Mouse (Mus musculus): ENCODE data around the gene Hist3h2ba. TPM values are rescaled to one million over a fixed set of nuclear protein-coding genes. Genes with fewer than 3 reads are reported as not detected.

Gene Hist3h2ba
- total and polyA plus RNA-seq, 2 experiments from 2014 or later, result 7.0 to 26.3 TPM

- ATAC-seq (ENCODE audit: insufficient read depth, low read depth) (no peak), DNase-seq (ENCODE audit: low spot score) (no peak)
- Histone ChIP-seq H3K9me3 (replicated peaks; ENCODE audit: control insufficient read depth, low read length) (no peaks in the 10 kb centered on the region), H3K4me2 (ENCODE audit: low read depth, low read length) (peak overlapping the region; percentile 98), H3K27ac (ENCODE audit: low read depth) (peak overlapping the region; percentile 46), H3K27me3 (ENCODE audit: control insufficient read depth, insufficient read depth, low read length) (no peaks in the 10 kb centered on the region), H3K4me1 (ENCODE audit: control insufficient read depth, insufficient read depth) (peaks cover 8% of the 10 kb centered on the region; the same call in 1 of the 2 replicates), H3K4me3 (ENCODE audit: low read depth, low read length) (peak overlapping the region; percentile 88), H3K9ac (replicated peaks; ENCODE audit: low read depth, low read length) (peak overlapping the region; percentile 89; the same call in 1 of the 2 replicates), H3K36me3 (replicated peaks; ENCODE audit: control insufficient read depth, insufficient read depth, low read length) (peaks cover 27% of the 10 kb centered on the region)
- WGBS, result 18% methylated on average over 6 of the region's 6 CpGs
- TF ChIP-seq EP300 (IDR thresholded peaks at IDR 0.05; ENCODE audit: low read depth), result no peak
- no peak for TF ChIP-seq CTCF (IDR thresholded peaks at IDR 0.05; ENCODE audit: low read depth)
Observed at GRCm38 (mm10) chr11:58939088-58939439, 9.7 kb upstream of the Hist3h2ba start.

- DNase-seq (ENCODE audit: low spot score) (no peak), ATAC-seq (ENCODE audit: insufficient read depth, low read depth) (no peak)
- Histone ChIP-seq H3K4me3 (ENCODE audit: low read depth, low read length) (no peak overlapping the region), H3K36me3 (replicated peaks; ENCODE audit: control insufficient read depth, insufficient read depth, low read length) (no peaks in the 10 kb centered on the region), H3K9me3 (replicated peaks; ENCODE audit: control insufficient read depth, low read length) (no peaks in the 10 kb centered on the region), H3K27me3 (ENCODE audit: control insufficient read depth, insufficient read depth, low read length) (peaks cover 5% of the 10 kb centered on the region), H3K4me2 (ENCODE audit: low read depth, low read length) (no peak overlapping the region), H3K9ac (replicated peaks; ENCODE audit: low read depth, low read length) (no peak overlapping the region), H3K4me1 (ENCODE audit: control insufficient read depth, insufficient read depth) (peaks cover under 1% of the 10 kb centered on the region; the same call in 1 of the 2 replicates), H3K27ac (ENCODE audit: low read depth) (no peak overlapping the region)
- TF ChIP-seq EP300 (IDR thresholded peaks at IDR 0.05; ENCODE audit: low read depth) (no peak), CTCF (IDR thresholded peaks at IDR 0.05; ENCODE audit: low read depth) (no peak)
- 71% methylated on average over 5 of the region's 5 CpGs for WGBS
Observed at GRCm38 (mm10) chr11:58944136-58944535, 4.6 kb upstream of the Hist3h2ba start.

- ATAC-seq (ENCODE audit: insufficient read depth, low read depth) (no peak), DNase-seq (ENCODE audit: low spot score) (no peak)
- no peaks in the 10 kb centered on the region for H3K36me3 ChIP-seq (replicated peaks; ENCODE audit: control insufficient read depth, insufficient read depth, low read length)
- TF ChIP-seq EP300 (IDR thresholded peaks at IDR 0.05; ENCODE audit: low read depth), result no peak
- no peak for TF ChIP-seq CTCF (IDR thresholded peaks at IDR 0.05; ENCODE audit: low read depth)
- H3K4me2 ChIP-seq (ENCODE audit: low read depth, low read length), result no peak overlapping the region
- WGBS, result 67% methylated on average over 3 of the region's 3 CpGs
- H3K27ac ChIP-seq (ENCODE audit: low read depth), result no peak overlapping the region
- H3K9me3 ChIP-seq (replicated peaks; ENCODE audit: control insufficient read depth, low read length), result no peaks in the 10 kb centered on the region
- no peak overlapping the region for H3K4me3 ChIP-seq (ENCODE audit: low read depth, low read length)
- no peak overlapping the region for H3K9ac ChIP-seq (replicated peaks; ENCODE audit: low read depth, low read length)
- peaks cover 29% of the 10 kb centered on the region for H3K27me3 ChIP-seq (ENCODE audit: control insufficient read depth, insufficient read depth, low read length)
- H3K4me1 ChIP-seq (ENCODE audit: control insufficient read depth, insufficient read depth), result no peaks in the 10 kb centered on the region
Observed at GRCm38 (mm10) chr11:58947306-58947705, 1.4 kb upstream of the Hist3h2ba start.

- no peak for DNase-seq (ENCODE audit: low spot score)
- no peak overlapping the region for H3K9ac ChIP-seq (replicated peaks; ENCODE audit: low read depth, low read length)
- H3K4me1 ChIP-seq (ENCODE audit: control insufficient read depth, insufficient read depth), result 0 out of 2 replicates have a peak, but pooled peaks cover 1% of the 10 kb centered on the region
- H3K27ac ChIP-seq (ENCODE audit: low read depth), result no peak overlapping the region; the same call in 1 of the 2 replicates
- WGBS, result 13% methylated on average over 23 of the region's 23 CpGs
- ATAC-seq (ENCODE audit: insufficient read depth, low read depth), result no peak; the same call in 1 of the 2 replicates
- H3K9me3 ChIP-seq (replicated peaks; ENCODE audit: control insufficient read depth, low read length), result no peaks in the 10 kb centered on the region
- H3K4me2 ChIP-seq (ENCODE audit: low read depth, low read length), result peak overlapping the region; percentile 53
- H3K27me3 ChIP-seq (ENCODE audit: control insufficient read depth, insufficient read depth, low read length), result peaks cover 29% of the 10 kb centered on the region
- peak overlapping the region; percentile 29 for H3K4me3 ChIP-seq (ENCODE audit: low read depth, low read length)
- H3K36me3 ChIP-seq (replicated peaks; ENCODE audit: control insufficient read depth, insufficient read depth, low read length), result no peaks in the 10 kb centered on the region
- no peak for TF ChIP-seq CTCF (IDR thresholded peaks at IDR 0.05; ENCODE audit: low read depth)
Observed at GRCm38 (mm10) chr11:58947798-58948528, 757 bp upstream of the Hist3h2ba start.

- Histone ChIP-seq H3K36me3 (replicated peaks; ENCODE audit: control insufficient read depth, insufficient read depth, low read length) (no peaks in the 10 kb centered on the region), H3K9me3 (replicated peaks; ENCODE audit: control insufficient read depth, low read length) (no peaks in the 10 kb centered on the region), H3K4me2 (ENCODE audit: low read depth, low read length) (peak overlapping the region; percentile 53), H3K9ac (replicated peaks; ENCODE audit: low read depth, low read length) (no peak overlapping the region), H3K4me3 (ENCODE audit: low read depth, low read length) (peak overlapping the region; percentile 29), H3K4me1 (ENCODE audit: control insufficient read depth, insufficient read depth) (peaks cover 11% of the 10 kb centered on the region), H3K27ac (ENCODE audit: low read depth) (peak overlapping the region; percentile 61; the same call in 1 of the 2 replicates), H3K27me3 (ENCODE audit: control insufficient read depth, insufficient read depth, low read length) (peaks cover 29% of the 10 kb centered on the region)
- ATAC-seq (ENCODE audit: insufficient read depth, low read depth), result no peak
- TF ChIP-seq EP300 (IDR thresholded peaks at IDR 0.05; ENCODE audit: low read depth), result no peak
- no peak for TF ChIP-seq CTCF (IDR thresholded peaks at IDR 0.05; ENCODE audit: low read depth)
- DNase-seq (ENCODE audit: low spot score), result peak; percentile 5
- 26% methylated on average over 20 of the region's 20 CpGs for WGBS
Observed at GRCm38 (mm10) chr11:58949480-58950431, 1.0 kb downstream of the Hist3h2ba start.
